Mouse (Mus musculus) heart, adult 2 months (tissue): ENCODE measurements around the gene Gls. TPM values are rescaled to one million over a fixed set of nuclear protein-coding genes. Genes with fewer than 3 reads are reported as not detected.

Experiments
- DNase-seq, 2 experiments: peaks; one replicate each; pipeline ENCODE4 v3.0.0; 2021
- H3K27ac ChIP-seq: fragments of 200-600 bp; 2 replicates; pipeline ENCODE4 v1.8.1; 2022
- H3K27me3 ChIP-seq: fragments of 200-500 bp; 2 replicates; pipeline ENCODE4 v1.6.1; 2012; ENCODE audit warnings: mild to moderate bottlenecking, low read length, inconsistent platforms, mixed read lengths; ENCODE audit not compliant: control insufficient read depth, insufficient read depth
- H3K36me3 ChIP-seq: fragments of 200-500 bp; 2 replicates; pipeline ENCODE4 v1.6.1; 2012; ENCODE audit warnings: low read length, inconsistent platforms; ENCODE audit not compliant: control insufficient read depth, insufficient read depth
- H3K4me1 ChIP-seq: fragments of 200-500 bp; 2 replicates; pipeline ENCODE4 v1.6.1; 2011; ENCODE audit warnings: low read length; ENCODE audit not compliant: control insufficient read depth, insufficient read depth
- H3K4me3 ChIP-seq: fragments of 200-600 bp; 2 replicates; pipeline ENCODE4 v1.8.1; 2022
- H3K79me2 ChIP-seq: fragments of 200-500 bp; replicated peaks from 2 replicates; pipeline ENCODE4 v1.6.1; 2012; ENCODE audit warnings: mild to moderate bottlenecking, inconsistent platforms, low read length, moderate library complexity, mixed read lengths; ENCODE audit not compliant: control insufficient read depth, insufficient read depth
- H3K9ac ChIP-seq: fragments of 200-500 bp; 2 replicates; pipeline ENCODE4 v1.6.1; 2012; ENCODE audit warnings: low read depth, mild to moderate bottlenecking, control low read depth, inconsistent platforms, low read length, mixed read lengths
- CTCF ChIP-seq: fragments of 200-600 bp; IDR thresholded peaks from 2 replicates; pipeline ENCODE4 v1.8.1; 2022; ENCODE audit warnings: antibody characterized with exemption, mild to moderate bottlenecking, moderate library complexity
- EP300 ChIP-seq: fragments of 200-500 bp; IDR thresholded peaks from 2 replicates; pipeline ENCODE4 v1.6.1; 2011; ENCODE audit warnings: low read depth, low read length, control low read depth; ENCODE audit not compliant: insufficient read depth
- POLR2A ChIP-seq: fragments of 200-500 bp; IDR thresholded peaks from 2 replicates; pipeline ENCODE4 v1.6.1; 2011; ENCODE audit warnings: mild to moderate bottlenecking, low read depth, low read length, control low read depth; ENCODE audit not compliant: insufficient read depth
- WGBS: fragments of 180-500 bp; shearing (Covaris S2); methylation state at CpG from one replicate; pipeline ENCODE4 v1.1.7; 2018; 5-methylcytosine and 5-hydroxymethylcytosine counted together
- intact Hi-C: fragments of 180-260 bp; cut with DNase I; formaldehyde crosslinking; loops from one replicate; pipeline ENCODE4 v1.15.1; 2025
- long read RNA-seq: library from polyadenylated mRNA; stranded (forward); transcript quantifications from one replicate; pipeline ENCODE4 v2.0.0, GENCODE M21; 2021
- polyA plus RNA-seq: library from polyadenylated mRNA; depleted of rRNA; stranded (reverse); fragments of >200 nt; gene quantifications from 2 replicates; pipeline ENCODE4 v1.2.3, GENCODE M21; 2012; rRNA removed
- total RNA-seq, 2 experiments: library from RNA; stranded (reverse); gene quantifications; 2 replicates each; pipeline ENCODE4 v1.2.3; 2021

The Gls gene
- 10 to 100 TPM; 79.5 to 90.0 TPM for total RNA-seq
- polyA plus RNA-seq = 15.7 and 28.8 TPM in 2 replicates
- long read RNA-seq, full-length matches to known transcripts = 20 of 34 reads
- long read RNA-seq, partial matches to known transcripts = 8 of 34 reads
- long read RNA-seq, other reads (novel, unspliced or antisense) = 6 of 34 reads

DNA sequence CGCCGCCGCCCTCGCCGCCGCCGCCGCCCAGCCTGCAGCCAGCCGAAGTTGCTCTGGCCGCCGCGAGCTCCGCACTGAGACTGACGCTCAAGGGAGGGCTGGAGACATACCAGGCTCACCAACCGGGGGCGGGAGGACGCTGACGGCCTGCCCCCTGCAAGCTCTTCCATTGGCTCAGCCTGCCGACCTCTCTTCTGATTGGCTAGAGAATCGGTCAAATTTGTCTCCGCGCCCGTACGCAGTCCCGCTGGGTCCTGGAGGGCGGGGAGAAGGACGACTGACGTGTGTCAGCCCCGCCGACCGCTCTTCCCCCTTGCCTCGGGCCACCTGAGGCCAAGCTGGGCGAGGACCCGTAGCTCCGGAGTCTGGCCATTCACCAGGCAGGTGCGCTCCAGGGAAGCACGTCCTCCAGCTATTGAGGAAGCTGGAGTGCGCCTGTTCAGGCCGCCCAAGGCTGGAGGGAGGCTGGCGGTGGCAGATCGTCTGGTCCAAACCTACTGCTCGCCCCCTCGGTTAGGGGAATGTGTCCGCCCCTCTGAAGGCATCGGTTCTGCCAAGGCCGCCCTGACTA, at the start of gene Gls:
Gene Gls (minus strand): TSS at position 90 of the 571 bp plus-strand sequence.
- TF ChIP-seq CTCF = no peak
- TF ChIP-seq EP300 = peak; percentile 64
- TF ChIP-seq POLR2A = peak; percentile 96

DNA sequence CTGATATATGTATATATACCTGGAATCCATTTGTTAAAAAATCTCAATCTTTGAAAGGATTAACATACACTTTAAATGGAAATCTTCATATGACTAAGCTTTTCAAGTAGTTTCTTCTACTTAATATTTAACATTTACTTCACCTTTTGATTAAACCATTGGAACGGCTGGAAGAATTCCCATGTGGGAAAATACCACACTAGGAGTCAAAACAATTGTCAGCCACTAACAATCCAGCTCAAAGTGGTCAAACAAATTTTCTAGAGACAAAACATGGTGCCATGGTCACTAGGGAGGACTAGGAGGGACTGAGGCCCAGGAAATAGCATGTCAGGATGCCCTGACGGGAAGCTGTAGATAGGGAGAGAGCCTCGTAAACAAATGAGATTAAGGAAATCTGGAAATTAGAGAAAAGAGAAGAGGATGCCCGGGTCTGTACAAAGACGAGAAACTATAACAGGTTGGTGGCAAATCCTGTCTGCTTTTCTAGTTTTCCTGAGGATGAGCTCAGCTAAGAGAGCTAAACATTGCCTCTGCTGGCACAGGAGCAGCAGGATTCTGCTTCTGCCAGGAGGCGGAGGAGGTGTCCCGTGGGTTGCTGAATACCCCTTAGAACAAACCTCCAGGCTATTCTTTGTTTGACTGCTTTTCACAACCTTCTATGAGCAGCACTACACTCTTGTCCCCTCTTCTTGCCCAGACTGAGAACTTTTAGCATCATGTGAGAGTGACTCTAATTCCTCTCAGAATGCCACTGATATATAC, 47.0 kb upstream of the Gls start:
- no peaks in the 10 kb centered on the region for H3K79me2 ChIP-seq
- no peaks in the 10 kb centered on the region for H3K4me1 ChIP-seq
- no peak overlapping the region for H3K9ac ChIP-seq
- no peaks in the 10 kb centered on the region for H3K27me3 ChIP-seq
- no peaks in the 10 kb centered on the region for H3K36me3 ChIP-seq
- no peak overlapping the region for H3K4me3 ChIP-seq
- intact Hi-C loops = no loop called here
- TF ChIP-seq POLR2A = no peak
- TF ChIP-seq EP300 = no peak
- no peak for TF ChIP-seq CTCF
- no peak overlapping the region for H3K27ac ChIP-seq
- WGBS = 54% methylated on average over 7 of the region's 7 CpGs
- DNase-seq = no peak

More for the DNA sequence above, at the start of gene Gls:
- Histone ChIP-seq H3K27me3 (no peaks in the 10 kb centered on the region), H3K9ac (peak within 1 kb of the TSS; percentile 94), H3K36me3 (peaks cover 15% of the 10 kb centered on the region), H3K4me1 (peaks cover 1% of the 10 kb centered on the region), H3K4me3 (peak within 1 kb of the TSS; percentile 90), H3K79me2 (peaks cover 5% of the 10 kb centered on the region; the same call in 1 of the 2 replicates), H3K27ac (peak within 1 kb of the TSS; percentile 92)
- intact Hi-C loops = loop anchor here (2.0 kb wide), 1 partner anchor 56 kb away; no protein-coding TSS in a partner anchor
- peak; percentile 97 to 98 for DNase-seq
- under 1% methylated on average over 43 of the region's 46 CpGs for WGBS

DNA sequence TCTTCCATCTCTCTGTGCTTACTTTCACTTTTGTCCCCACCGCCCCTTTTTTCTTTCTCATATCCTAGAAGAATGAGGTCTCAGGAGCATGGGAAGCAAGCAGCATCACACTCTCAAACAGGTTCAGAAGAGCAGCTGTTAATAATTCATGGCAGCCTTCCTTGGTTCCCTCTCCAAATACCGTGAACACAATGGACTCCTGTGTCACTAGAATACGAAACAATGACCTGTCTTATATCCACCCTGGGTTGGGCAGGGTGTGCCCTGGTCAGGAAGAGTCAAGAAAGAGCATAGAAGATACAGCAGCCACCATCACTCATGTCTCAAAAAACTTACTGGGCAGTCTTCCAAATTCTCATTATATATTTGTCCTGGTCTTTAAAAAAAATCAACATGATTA, 46.3 kb upstream of the Gls start:
- Histone ChIP-seq H3K79me2 (no peaks in the 10 kb centered on the region), H3K36me3 (no peaks in the 10 kb centered on the region), H3K9ac (no peak overlapping the region), H3K27me3 (no peaks in the 10 kb centered on the region), H3K27ac (no peak overlapping the region), H3K4me1 (no peaks in the 10 kb centered on the region), H3K4me3 (no peak overlapping the region)
- WGBS = 66% methylated on average over 3 of the region's 3 CpGs
- no peak for TF ChIP-seq EP300
- no peak for TF ChIP-seq POLR2A
- TF ChIP-seq CTCF = no peak
- intact Hi-C loops = no loop called here
- DNase-seq = no peak

- Histone ChIP-seq H3K79me2 (no peaks in the 10 kb centered on the region), H3K36me3 (no peaks in the 10 kb centered on the region), H3K9ac (no peak overlapping the region), H3K4me1 (no peaks in the 10 kb centered on the region), H3K27ac (no peak overlapping the region), H3K27me3 (no peaks in the 10 kb centered on the region), H3K4me3 (no peak overlapping the region)
- WGBS = 68% methylated on average over 6 of the region's 6 CpGs
- no peak for DNase-seq
- TF ChIP-seq CTCF (no peak), POLR2A (no peak), EP300 (no peak)
- intact Hi-C loops = no loop called here
Measured at GRCm38 (mm10) chr1:52278073-52278472, 45.0 kb upstream of the Gls start.

DNA sequence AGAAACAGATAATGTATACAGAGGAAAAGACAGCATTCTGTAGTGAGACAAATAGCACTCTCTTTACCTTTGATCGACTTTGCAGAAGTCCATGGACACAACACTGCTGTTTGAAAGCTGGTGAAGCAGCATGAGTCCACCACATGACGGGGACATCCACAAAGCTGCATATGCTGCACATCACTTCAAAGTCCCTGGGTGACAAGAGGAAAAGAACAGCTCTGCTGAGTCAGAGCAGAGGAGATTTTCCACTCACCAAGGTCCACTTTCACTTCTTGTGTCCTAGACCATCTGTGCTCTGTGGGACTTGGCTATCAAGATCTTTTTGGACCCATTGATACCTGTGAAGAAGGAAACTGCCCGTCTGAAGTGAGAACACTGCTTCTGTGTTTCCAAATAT, 41.2 kb upstream of the Gls start:
- no peak overlapping the region for H3K4me3 ChIP-seq
- WGBS = 52% methylated on average over 3 of the region's 3 CpGs
- no peaks in the 10 kb centered on the region for H3K36me3 ChIP-seq
- intact Hi-C loops = no loop called here
- TF ChIP-seq POLR2A = no peak
- no peak for TF ChIP-seq CTCF
- no peak for TF ChIP-seq EP300
- no peaks in the 10 kb centered on the region; the same call in 1 of the 2 replicates for H3K4me1 ChIP-seq
- DNase-seq = no peak
- no peaks in the 10 kb centered on the region for H3K79me2 ChIP-seq
- no peaks in the 10 kb centered on the region for H3K27me3 ChIP-seq
- no peak overlapping the region for H3K27ac ChIP-seq
- H3K9ac ChIP-seq = no peak overlapping the region
